Mouse (Mus musculus) bone marrow, adult 2 months (tissue): ENCODE data around the gene Nr2c1.

Experiments used
- CTCF ChIP-seq: fragments of 200-500 bp; IDR thresholded peaks from 2 replicates; pipeline ENCODE4 v1.5.1; 2011; ENCODE audit warnings: low read length, control low read depth; ENCODE audit not compliant: control insufficient read depth, insufficient read depth
- POLR2A ChIP-seq: fragments of 200-500 bp; IDR thresholded peaks from 2 replicates; pipeline ENCODE4 v1.6.1; 2011; ENCODE audit warnings: low read depth, mild to moderate bottlenecking, control low read depth, low read length, borderline replicate concordance; ENCODE audit not compliant: control insufficient read depth

DNA sequence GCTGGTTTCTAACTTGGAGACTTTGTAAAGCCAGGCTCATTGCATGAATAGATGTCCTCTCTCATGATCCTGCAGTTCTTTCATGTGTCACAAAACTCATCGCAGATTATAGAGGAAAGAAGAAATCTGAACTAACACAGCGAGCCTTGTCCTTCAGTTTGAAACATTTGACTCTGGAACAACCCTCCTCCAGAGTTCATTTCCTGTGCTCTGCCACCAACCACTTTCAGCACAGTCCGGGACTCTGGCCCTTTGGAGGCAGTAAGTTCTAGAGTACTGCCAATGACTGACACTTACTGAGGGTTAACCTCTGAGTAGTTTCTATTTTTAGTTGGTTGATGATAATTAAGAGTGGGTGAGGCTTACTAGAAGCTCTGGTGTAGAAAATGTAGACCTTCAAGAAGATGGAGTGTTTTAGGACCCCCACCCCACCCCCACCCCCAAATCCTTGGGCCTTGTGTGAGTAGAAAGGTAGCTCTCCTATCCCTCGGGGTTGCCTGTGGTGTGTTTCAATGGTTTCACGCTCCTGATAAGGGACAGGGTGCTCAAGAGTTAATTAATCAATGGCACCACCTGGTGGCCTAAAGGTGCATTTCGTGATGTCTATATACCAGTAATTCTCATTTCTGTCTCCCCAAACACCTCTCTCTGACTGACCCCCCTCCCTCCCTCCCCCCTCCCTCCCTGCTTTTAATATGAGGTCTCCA lies 31.8 kb upstream of the Nr2c1 start:
- TF ChIP-seq POLR2A (no peak), CTCF (peak; percentile 40)
